Mouse (Mus musculus) embryonic facial prominence, embryonic 11.5 days (tissue): ENCODE measurements at regions not wholly inside any gene's neighbourhood (a gene's known extent, or its start where the extent isn't known, plus 50 kb on each side); places are given as distances from the start of the nearest gene placed in this dataset.

Experiments
- ATAC-seq: fragments of 200-750 bp; cut with Nextera tagmentation; replicated peaks from 2 replicates; pipeline ENCODE4 v1.8.0; 2017; ENCODE audit warnings: low read depth; ENCODE audit not compliant: insufficient number of reproducible peaks, low FRiP score, low TSS enrichment
- DNase-seq: peaks from one replicate; pipeline ENCODE4 v3.0.0-alpha.2; 2015; ENCODE audit warnings: low spot score
- H3K27ac ChIP-seq: fragments of 300-500 bp; sonication (generic); replicated peaks from 2 replicates; pipeline ENCODE4 v1.5.1; 2014; ENCODE audit warnings: mild to moderate bottlenecking, low read depth, low read length, control low read depth
- H3K27me3 ChIP-seq: fragments of 300-500 bp; sonication (generic); 2 replicates; pipeline ENCODE4 v1.6.1; 2014; ENCODE audit warnings: mild to moderate bottlenecking, low read length, moderate library complexity, mixed read lengths; ENCODE audit not compliant: control insufficient read depth, insufficient read depth
- H3K36me3 ChIP-seq: fragments of 300-500 bp; sonication (generic); replicated peaks from 2 replicates; pipeline ENCODE4 v1.6.1; 2014; ENCODE audit warnings: low read depth, mild to moderate bottlenecking, low read length, moderate library complexity, mixed read lengths; ENCODE audit not compliant: control insufficient read depth, insufficient read depth
- H3K4me1 ChIP-seq: fragments of 300-500 bp; sonication (generic); 2 replicates; pipeline ENCODE4 v1.6.1; 2014; ENCODE audit warnings: low read length, mixed read lengths; ENCODE audit not compliant: control insufficient read depth, insufficient read depth
- H3K4me2 ChIP-seq: fragments of 300-500 bp; sonication (generic); 2 replicates; pipeline ENCODE4 v1.6.1; 2014; ENCODE audit warnings: low read depth, mild to moderate bottlenecking, control low read depth, low read length, moderate library complexity
- H3K4me3 ChIP-seq: fragments of 300-500 bp; sonication (generic); 2 replicates; pipeline ENCODE4 v1.5.1; 2014; ENCODE audit warnings: low read depth, low read length, control low read depth
- H3K9ac ChIP-seq: fragments of 300-500 bp; sonication (generic); replicated peaks from 2 replicates; pipeline ENCODE4 v1.6.1; 2014; ENCODE audit warnings: mild to moderate bottlenecking, control low read depth, low read length
- H3K9me3 ChIP-seq: fragments of 300-500 bp; sonication (generic); replicated peaks from 2 replicates; pipeline ENCODE4 v1.6.1; 2016; ENCODE audit warnings: mild to moderate bottlenecking, low read length, inconsistent platforms, mixed read lengths; ENCODE audit not compliant: control insufficient read depth
- WGBS: fragments of 180-500 bp; shearing (Covaris S2); extraction: QIAGEN DNeasy Blood & Tissue Kit; methylation state at CpG from one replicate; pipeline ENCODE4 v1.1.7; 2014; 5-methylcytosine and 5-hydroxymethylcytosine counted together

GRCm38 (mm10) chr11:63827271-63827762, 94.8 kb downstream of the Hs3st3b1 start:
- no peak overlapping the region for H3K27ac ChIP-seq
- no peak overlapping the region for H3K4me3 ChIP-seq
- no peak overlapping the region for H3K4me2 ChIP-seq
- DNase-seq: no peak
- H3K4me1 ChIP-seq: no peaks in the 10 kb centered on the region
- no peak overlapping the region for H3K9ac ChIP-seq
- 89% methylated on average over 6 of the region's 6 CpGs for WGBS
- no peaks in the 10 kb centered on the region for H3K9me3 ChIP-seq
- no peaks in the 10 kb centered on the region for H3K36me3 ChIP-seq
- no peak for ATAC-seq
- H3K27me3 ChIP-seq: no peaks in the 10 kb centered on the region

DNA sequence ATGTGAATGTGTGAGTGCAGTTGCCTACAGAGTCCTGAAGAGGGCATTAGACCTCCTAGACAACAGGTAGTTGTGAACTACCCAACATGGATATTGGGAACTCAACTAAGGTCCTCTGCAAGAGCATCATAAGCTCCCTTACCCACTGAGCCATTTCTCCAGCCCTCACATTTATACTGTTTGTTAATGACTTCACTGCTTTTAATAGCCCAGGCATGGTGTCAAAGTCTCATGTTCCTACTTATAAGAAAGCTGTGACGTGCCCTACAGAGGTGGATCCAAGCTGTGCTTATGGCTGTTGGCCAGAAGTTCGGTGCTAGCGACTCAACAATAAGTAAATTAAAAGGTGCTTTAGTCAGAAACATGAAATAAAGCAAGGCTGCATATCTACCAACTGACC, 88.6 kb downstream of the Hs3st3b1 start:
- no peaks in the 10 kb centered on the region for H3K36me3 ChIP-seq
- no peak overlapping the region for H3K9ac ChIP-seq
- H3K4me1 ChIP-seq: no peaks in the 10 kb centered on the region
- no peaks in the 10 kb centered on the region for H3K27me3 ChIP-seq
- H3K4me3 ChIP-seq: no peak overlapping the region
- no peaks in the 10 kb centered on the region for H3K9me3 ChIP-seq
- 86% methylated on average over 3 of the region's 3 CpGs for WGBS
- H3K27ac ChIP-seq: no peak overlapping the region
- ATAC-seq (no peak), DNase-seq (no peak)
- H3K4me2 ChIP-seq: no peak overlapping the region

GRCm38 (mm10) chr11:63834140-63834539, 88.0 kb downstream of the Hs3st3b1 start:
- DNase-seq (no peak), ATAC-seq (no peak)
- Histone ChIP-seq H3K9me3 (no peaks in the 10 kb centered on the region), H3K4me1 (no peaks in the 10 kb centered on the region), H3K4me3 (no peak overlapping the region), H3K27me3 (no peaks in the 10 kb centered on the region), H3K9ac (no peak overlapping the region), H3K4me2 (no peak overlapping the region), H3K36me3 (no peaks in the 10 kb centered on the region), H3K27ac (no peak overlapping the region)
- WGBS: 79% methylated on average over 4 of the region's 4 CpGs

DNA sequence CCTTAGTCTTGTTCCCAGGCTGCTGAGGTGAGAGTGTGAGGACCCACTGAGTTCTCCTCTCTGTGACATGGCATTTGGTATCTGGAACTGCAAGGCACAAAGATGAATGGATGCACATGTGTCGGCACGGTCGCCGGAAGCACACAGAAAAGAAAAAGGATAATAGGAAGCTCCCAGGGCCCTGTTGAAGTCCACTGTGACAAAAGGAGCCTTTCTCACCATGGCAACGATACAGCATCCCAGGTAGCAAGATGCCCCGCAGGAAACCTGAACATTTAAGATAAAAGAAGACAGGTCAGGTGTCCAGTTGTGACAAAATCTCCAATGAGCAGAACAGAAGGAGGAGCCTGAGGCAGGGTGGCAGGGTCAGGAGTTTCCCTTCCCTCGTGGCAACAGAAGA, 87.5 kb downstream of the Hs3st3b1 start:
- Histone ChIP-seq H3K27me3 (no peaks in the 10 kb centered on the region), H3K4me2 (no peak overlapping the region), H3K9ac (no peak overlapping the region), H3K4me1 (no peaks in the 10 kb centered on the region), H3K9me3 (no peaks in the 10 kb centered on the region), H3K4me3 (no peak overlapping the region), H3K36me3 (no peaks in the 10 kb centered on the region), H3K27ac (no peak overlapping the region)
- no peak for ATAC-seq
- WGBS: 64% methylated on average over 7 of the region's 7 CpGs
- no peak for DNase-seq
